Mouse (Mus musculus) kidney, postnatal 10 days (tissue): Measurements from ENCODE around the gene Sar1b.
A peak's percentile ranks its signal among the peaks of the same experiment; 100 is the strongest.

Experiments
- DNase-seq: peaks from one replicate; pipeline ENCODE4 v3.0.0; 2021; ENCODE audit warnings: mixed read lengths

Gene Sar1b

GRCm38 (mm10) chr11:51831962-51832909, 68.7 kb downstream of the Sar1b start:
- DNase-seq: peak; percentile 45

DNA sequence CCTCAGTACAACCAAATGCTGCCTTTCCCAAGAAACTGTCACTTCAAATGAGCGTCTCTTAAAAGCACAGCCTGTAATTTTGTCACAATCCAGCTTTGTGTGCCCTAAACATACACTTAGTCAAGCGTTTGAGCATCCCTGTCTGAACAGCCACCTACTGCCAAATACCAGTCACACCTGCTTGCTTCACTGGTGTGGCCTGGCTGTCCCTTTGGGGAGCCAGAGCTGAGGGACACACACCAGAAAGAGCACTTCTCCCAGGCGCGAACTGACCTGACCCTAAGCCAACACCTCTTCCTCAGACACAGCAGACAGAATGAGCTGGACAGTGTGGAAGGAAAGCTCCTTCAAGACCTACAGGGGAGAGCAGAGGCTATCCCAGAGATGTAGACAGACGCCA, 69.5 kb downstream of the Sar1b start:
- no peak for DNase-seq

DNA sequence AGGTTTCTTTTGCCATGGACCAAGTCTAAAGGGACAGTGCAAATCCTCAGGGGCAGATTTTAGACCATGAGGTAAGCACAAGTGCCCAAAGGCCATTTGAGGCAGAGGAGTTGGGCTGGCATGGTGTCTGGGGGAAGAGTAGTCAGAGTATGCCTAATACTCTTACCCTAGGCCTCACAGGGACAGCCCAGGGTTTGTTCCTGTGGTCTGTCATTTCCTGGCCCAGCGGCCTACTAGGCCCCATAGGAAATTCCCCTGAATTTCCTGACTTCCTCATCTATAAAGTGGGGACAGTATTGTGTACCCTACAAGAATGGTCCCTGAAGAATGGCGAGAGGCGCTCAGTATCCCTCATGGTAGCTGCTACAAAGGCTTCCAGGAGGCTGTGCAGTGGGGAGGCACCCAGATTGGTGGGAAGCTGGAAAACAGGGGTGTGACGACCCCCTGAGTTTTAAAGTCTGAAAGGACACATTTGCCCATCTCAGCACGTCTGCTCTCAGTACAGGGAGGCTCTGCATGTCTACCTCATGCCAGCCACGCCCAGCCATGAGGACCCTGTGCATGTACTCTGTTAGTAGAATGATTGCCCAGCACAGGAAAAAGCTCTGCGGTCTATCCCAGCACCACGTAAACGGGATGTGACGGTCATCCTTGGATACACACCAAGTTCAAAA, 70.0 kb downstream of the Sar1b start:
- DNase-seq: no peak

- no peak for DNase-seq
These were observed 70.6 kb downstream of the Sar1b start for GRCm38 (mm10) chr11:51834067-51834411.

DNA sequence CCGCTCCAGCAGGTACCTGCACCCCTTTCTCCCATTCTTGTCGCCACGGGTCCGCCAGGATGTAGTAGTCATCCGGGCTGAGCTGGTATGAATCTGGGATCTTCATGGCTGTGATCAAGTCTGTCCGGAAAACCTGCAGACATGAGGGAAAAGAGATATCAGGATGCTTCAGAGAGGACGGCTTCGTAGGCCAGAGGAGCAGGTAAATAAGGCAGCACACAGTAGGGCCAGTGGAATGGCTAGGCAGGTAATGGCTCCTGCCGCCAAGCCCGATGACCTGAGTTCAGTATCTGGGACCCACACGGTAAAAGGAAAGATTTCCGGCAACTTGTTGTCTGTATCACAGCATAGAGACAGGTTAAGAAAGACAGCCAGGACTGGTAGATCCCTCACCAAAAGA, 72.1 kb downstream of the Sar1b start:
- no peak for DNase-seq

DNA sequence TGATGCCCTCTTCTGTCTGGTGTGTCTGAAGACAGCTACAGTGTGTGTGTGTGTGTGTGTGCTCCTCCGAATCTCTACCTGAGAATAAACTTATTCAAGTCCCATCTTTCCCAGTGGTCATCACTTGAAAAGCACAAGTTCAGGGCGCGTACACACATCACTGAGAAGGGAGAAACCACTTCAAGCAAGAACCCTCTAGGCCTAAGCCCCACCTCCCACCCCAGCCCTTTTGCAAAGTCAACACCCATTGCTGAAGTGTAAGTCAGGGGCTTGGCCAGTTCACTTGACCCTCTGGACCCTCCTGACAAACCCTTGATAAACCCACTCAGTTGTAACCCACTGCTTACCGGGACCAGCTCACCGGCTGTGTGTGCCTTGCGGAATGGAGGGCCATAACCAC, 73.0 kb downstream of the Sar1b start:
- DNase-seq: no peak

DNA sequence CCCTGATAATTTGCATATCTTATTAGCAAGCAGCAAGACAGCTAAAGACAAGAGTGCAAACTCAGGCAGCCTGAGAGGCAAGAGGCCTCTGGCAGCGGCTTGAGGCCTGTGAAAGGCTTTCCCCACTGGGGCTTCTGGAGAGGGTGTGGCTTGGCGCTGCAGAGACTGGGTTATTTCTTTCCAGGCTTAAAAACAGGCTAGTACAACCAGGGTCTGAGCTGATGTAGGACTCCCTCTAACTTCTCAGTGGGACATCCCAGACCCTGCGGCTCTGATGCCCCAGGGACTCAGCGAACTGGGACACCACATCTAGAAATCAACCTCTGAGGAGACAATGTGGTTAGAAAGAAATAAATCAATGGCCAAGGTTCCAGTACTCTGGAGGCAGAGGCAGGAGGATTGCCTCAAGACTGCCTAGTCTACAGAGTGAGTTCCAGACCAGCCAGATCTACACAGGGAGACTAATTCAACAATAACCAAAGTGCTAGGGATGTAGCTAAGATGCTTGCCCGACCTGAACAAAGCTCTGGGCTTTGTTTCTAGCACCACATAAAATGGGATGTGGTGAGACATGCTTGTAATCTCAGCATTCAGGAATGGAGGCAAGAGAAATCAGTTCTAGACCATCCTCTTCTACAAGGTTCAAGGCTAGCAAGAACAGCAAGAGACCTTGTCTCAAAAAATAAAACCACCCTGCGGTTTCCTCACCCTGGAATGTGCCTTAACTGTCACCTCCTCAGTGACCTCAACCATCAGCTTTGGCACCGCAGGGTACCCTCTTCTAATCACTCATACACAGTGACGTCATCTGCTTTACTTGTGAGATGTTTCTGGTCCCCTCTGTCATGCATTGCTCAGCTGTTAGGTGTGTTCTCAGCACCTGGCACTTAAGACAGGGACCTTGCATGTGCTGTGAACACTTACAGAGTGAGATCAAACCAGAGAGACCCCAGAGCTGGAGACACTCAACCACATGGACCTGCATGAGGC, 74.0 kb downstream of the Sar1b start:
- DNase-seq: peak; percentile 37

GRCm38 (mm10) chr11:51839106-51839505, 75.6 kb downstream of the Sar1b start:
- DNase-seq: no peak

GRCm38 (mm10) chr11:51839973-51840372, 76.5 kb downstream of the Sar1b start:
- DNase-seq: no peak

DNA sequence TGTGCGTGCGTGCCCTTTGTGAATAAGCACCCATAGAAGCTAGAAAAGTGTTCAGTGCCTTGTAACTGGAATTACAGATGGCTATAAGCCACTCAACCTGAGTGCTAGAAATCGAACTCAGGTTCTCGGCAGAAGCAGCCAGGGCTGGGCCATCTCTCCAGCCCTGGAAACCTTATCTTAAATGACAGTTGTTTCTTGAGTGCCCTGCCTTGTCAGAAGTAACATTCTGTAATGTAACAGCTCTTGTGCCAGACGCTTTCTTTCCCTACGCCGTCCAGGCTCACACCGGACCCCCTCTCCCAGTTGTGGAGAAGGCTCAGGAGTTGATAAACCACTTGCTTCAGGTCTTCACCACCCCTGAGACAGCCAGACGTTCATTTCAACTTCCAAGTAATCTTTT, 77.2 kb downstream of the Sar1b start:
- no peak for DNase-seq

GRCm38 (mm10) chr11:51841149-51841548, 77.7 kb downstream of the Sar1b start:
- peak; percentile 85 for DNase-seq
